Mouse (Mus musculus): ENCODE results near the gene Cdkn2d.
"Not testable (repeated sequence)": the region's sequence is repeated elsewhere in the genome, so short reads cannot be mapped to it uniquely, and the experiment has no call there.

Cdkn2d gene

DNA sequence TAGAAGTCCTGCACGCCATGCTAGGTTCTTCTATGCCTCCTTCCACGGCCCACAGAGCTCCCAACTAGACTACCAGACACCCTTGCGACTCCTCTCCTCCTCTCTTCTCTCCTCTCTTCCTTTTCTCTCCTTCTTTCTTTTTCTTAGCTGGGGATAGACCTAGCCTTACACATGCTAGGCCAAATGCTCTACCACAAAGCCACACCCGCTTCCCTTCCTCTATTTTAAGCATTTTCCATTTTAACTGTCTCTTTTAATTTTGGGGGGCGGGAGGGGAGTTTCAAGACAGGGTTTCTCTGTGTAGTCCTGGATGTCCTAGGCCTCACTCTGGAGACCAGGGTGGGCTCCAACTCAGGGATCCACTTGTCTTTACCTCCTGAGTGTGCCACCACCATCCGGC is 27.6 kb upstream of the Cdkn2d start:
- DNase-seq (ENCODE audit: low read depth, low spot score), result no peak

GRCm38 (mm10) chr9:21316696-21317095 is 25.5 kb upstream of the Cdkn2d start:
- DNase-seq (ENCODE audit: low read depth, low spot score), result no peak

DNA sequence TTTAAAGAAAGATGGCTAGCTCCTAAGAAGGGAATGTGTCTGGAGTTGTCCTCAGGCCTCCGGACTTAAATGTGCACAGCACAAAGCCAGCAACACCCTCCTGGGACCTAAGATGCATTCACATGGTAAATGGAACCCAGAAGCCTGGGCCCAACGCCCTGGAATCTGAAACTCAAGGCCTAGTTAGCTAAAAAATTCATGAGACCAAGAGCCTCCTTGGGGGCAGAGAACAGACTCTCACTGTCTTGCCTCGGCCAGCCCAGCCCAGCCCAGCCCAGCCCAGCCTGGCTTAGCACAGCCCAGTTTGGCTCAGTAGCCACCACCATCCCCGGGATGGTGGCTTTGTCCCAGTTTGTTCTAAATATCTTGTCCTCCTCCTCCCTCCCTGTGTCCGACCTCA is 24.2 kb upstream of the Cdkn2d start:
- DNase-seq (ENCODE audit: low read depth, low spot score), result peak; percentile 87

GRCm38 (mm10) chr9:21314367-21315140 is 23.3 kb upstream of the Cdkn2d start:
- DNase-seq (ENCODE audit: low read depth, low spot score), result no peak

DNA sequence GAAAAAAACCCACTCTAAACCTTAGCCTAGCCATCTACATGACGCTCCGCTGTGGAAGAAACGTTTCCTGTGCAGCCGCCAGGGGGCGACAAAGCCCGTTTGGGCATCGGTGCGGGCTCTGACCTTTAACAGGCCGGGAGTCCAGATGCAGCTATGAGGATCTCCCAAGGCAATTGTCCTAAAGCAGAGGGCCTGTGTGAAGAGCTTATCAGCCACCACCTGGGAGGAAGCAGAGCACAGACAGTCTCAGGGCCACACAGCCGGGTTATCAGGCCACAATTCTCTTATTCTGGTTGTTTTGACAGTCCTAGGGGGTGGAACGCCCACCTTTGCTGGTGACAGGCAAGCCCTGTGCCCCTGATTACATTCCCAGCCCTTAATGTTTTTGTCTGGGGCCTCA is 22.2 kb upstream of the Cdkn2d start:
- DNase-seq (ENCODE audit: low read depth, low spot score), result peak; percentile 94

DNA sequence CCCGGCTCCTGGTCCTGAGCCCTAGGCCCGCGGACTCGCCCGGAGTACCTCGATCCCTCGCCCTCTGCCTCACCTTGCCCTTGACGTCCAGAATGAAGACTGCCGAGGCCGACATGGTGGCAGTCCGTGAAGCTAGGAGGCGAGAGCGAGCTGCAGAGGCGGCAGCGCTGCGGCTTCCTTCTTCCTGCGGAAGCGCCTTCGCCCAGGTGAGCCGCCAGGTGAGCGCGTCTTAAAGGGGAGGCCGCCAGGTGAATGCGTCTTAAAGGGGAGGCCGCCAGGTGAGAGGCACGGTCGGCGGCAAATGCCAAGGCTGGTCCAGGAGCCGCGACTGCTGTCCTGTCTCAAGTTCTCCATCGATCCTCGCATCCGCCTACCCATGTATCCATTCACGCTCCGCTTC is 20.9 kb upstream of the Cdkn2d start, which contains the start of gene Ap1m2:
Gene Ap1m2, minus strand, starts transcription at position 204 of the 400 bp plus-strand sequence.
- DNase-seq (ENCODE audit: low read depth, low spot score), result peak; percentile 28

DNA sequence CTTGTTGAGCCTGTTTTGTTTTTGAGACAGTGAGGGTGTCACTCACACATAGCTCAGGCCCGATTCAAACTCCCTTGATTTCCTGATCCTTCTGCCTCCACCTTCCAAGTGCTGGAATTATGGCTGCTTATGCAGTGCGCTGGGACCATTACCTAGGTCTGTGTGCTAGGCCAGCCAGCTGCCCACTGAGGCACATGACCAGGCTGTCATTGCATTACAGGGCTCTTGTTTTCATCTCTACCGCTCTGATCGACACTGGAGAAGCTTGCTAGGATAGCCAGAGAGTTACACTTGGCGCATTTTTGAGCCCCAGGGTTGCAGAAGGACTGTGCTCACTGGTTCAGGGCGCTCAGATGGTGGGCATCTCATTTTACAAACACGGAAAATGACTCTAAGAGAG is 20.5 kb upstream of the Cdkn2d start:
- no peak for DNase-seq (ENCODE audit: low read depth, low spot score)

DNA sequence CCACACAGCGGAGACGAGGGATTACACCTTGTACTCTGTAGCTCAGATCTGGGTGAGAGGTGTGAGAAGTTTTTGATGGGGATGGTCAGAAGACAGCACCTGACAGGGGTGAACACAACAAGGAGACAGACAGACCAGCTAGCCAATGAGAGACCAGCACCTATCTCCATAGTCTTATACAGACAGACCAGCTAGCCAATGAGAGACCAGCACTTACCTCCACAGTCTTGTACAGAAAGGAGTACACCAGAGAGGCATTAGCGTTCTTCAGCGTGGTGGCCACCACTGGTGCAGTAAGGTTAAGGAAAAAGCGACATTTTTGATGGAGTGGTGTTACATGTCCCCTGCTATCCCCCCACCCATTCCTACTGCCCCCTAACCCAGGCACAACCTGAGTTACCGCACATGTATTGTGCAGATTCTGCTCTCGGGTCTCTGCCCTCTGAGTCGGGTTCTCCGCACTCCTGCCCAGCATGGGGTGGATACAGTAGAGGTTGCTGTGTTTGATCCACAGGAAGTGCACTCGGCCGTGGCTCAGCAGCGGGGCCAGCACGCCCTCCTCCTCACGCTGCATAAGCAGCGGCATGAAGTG is 18.0 kb upstream of the Cdkn2d start:
- peak; percentile 96 for DNase-seq (ENCODE audit: low read depth, low spot score)

- DNase-seq (ENCODE audit: low read depth, low spot score), result no peak
Measured at GRCm38 (mm10) chr9:21305065-21305464, 13.9 kb upstream of the Cdkn2d start.

GRCm38 (mm10) chr9:21299014-21299413 is 7.8 kb upstream of the Cdkn2d start:
- DNase-seq (ENCODE audit: low read depth, low spot score), result peak; percentile 80

DNA sequence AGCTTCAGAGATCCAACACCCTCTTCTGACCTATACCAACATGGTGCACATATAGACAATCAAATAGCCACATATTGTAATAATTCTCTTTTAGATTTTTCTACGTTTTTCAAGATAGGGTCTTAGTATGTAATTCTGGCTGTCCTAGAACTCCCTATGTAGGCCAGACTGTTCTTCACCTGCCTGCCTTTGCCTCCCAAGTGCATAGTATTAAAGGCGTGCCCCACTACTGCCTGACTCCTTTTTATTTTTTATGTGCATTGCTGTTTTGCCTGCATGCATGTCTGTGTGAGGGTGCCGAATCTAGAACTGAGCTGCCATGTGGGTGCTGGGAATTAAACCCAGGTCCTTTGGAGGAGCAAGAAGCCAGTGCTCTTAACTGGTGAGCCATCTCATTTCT is 1.1 kb upstream of the Cdkn2d start:
- DNase-seq (ENCODE audit: low read depth, low spot score), result no peak

DNA sequence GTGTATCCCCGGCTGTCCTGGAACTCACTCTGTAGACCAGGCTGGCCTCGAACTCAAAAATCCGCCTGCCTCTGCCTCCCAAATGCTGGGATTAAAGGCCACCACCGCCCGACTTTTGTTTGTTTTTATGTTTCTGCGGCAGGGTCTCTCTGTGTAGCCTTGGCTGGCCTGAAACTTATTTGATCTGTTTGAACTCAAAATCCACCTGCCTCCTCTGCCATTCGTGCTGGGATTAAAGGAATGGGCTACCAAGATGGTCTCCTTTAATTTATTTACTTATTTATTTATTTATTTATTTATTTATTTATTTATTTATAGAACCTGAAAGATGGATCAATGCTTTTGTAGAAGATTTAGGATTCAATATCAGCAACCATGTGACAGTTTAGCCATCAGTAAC is 661 bp upstream of the Cdkn2d start:
- DNase-seq (ENCODE audit: low read depth, low spot score), result not testable (repeated sequence)

DNA sequence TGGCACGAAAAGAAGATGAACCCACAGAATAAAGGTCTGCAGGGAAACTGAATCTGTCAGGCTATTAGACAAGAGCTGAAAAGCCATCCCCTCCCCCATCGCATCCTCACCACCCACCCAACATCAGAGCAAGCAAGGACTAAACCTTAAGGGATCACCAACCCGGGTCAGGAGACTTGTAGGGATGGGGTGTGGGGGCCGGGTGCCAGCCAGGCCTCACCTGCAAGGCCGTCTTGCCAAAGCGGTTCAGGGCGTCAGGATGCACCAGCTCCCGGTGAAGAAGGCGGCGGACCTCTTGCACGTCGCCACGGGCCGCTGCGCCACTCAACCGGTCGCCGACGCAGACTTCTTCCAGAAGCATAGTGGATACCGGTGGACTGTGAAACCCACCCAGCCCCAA is 618 bp downstream of the Cdkn2d start:
- DNase-seq (ENCODE audit: low read depth, low spot score), result no peak

GRCm38 (mm10) chr9:21289337-21289671 is 1.9 kb downstream of the Cdkn2d start:
- no peak for DNase-seq (ENCODE audit: low read depth, low spot score)

GRCm38 (mm10) chr9:21288404-21289336 is 2.5 kb downstream of the Cdkn2d start:
- no peak for DNase-seq (ENCODE audit: low read depth, low spot score)

DNA sequence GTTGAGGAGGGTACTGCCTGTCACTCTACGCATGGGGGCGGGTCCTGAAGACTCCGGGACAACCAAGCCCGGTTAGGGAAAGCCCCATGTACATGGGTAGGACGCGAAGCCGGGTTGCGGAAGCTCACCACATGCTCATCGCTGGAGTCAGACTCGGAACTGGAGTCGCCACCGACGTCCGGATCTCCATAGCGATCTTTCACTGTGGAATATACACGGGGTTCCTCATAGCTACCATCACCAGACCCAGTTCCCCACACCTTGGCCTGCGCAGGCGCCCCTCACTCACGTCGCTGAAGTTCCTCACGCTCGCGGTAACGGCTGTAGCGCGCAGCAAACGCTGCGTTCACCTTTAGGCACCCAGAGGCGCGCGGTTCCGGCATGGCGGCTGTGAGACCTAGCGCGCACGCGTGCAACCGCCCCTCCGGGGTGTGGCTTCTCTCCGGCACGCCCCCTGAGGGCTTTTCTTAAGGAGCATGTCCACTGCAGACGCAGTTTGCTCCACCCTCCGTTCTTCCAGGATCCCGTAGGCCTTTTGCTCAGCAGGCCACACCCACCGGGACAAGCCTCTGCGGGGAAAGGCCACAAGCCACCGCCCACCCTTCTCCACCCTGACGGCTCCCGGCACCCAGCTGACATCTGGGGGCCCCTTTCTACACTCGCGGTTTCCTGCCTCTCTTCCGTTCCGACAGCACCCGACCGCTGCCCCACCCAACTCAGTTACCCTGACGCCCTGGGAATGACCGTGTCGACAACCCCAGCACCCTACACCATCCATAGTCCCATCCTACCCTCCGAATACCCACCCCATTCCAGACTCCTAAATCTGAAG is 3.4 kb downstream of the Cdkn2d start, which contains the start of gene Kri1:
Gene Kri1, minus strand, starts transcription at position 399 of the 832 bp plus-strand sequence.
- DNase-seq (ENCODE audit: low read depth, low spot score), result peak; percentile 99

GRCm38 (mm10) chr9:21286753-21287152 is 4.5 kb downstream of the Cdkn2d start:
- DNase-seq (ENCODE audit: low read depth, low spot score), result no peak

DNA sequence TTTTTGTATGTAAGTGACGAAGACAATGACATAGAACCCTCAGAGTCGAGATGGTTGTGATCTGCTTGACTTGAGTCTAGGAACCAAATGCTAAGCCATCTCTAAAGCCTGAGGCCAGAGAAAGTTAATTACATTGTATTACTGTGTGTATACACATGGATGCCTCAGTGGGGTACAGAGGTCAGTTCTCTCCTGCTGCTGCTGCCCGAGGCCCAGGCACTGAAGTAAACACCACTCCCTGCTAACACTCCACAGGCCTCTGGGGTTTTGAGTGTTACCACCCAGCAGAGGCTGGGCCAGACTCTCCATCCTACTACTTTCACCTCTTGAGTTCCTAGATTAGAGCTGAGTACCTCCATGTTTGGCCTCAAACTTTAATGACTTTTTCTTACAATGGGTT is 7.2 kb downstream of the Cdkn2d start:
- DNase-seq (ENCODE audit: low read depth, low spot score), result no peak

GRCm38 (mm10) chr9:21283591-21283990 is 7.6 kb downstream of the Cdkn2d start:
- DNase-seq (ENCODE audit: low read depth, low spot score), result peak; percentile 74

- no peak for DNase-seq (ENCODE audit: low read depth, low spot score)
Measured at GRCm38 (mm10) chr9:21277776-21278175, 13.4 kb downstream of the Cdkn2d start.

DNA sequence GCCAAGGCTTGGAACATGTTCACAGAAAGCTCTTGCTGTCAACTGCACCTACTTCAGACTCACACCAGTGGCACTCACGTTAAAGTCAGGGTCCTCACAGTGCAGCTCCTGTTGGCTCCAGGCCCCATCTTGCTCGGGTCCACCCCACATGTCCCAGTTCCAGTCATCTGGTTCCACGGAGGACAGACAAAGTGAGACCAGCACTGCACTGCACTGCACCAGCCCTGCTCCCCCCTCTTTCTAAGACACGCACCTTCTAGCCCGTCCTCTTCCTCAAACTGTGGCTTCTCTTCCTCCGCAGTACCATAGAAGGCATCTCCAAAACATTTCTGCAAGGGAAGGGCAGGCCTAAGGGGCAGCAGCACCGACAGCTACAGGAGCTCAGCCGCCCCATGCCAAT is 14.9 kb downstream of the Cdkn2d start:
- no peak for DNase-seq (ENCODE audit: low read depth, low spot score)
